Mouse (Mus musculus): ENCODE measurements around the gene Isl2.

Gene Isl2

DNA sequence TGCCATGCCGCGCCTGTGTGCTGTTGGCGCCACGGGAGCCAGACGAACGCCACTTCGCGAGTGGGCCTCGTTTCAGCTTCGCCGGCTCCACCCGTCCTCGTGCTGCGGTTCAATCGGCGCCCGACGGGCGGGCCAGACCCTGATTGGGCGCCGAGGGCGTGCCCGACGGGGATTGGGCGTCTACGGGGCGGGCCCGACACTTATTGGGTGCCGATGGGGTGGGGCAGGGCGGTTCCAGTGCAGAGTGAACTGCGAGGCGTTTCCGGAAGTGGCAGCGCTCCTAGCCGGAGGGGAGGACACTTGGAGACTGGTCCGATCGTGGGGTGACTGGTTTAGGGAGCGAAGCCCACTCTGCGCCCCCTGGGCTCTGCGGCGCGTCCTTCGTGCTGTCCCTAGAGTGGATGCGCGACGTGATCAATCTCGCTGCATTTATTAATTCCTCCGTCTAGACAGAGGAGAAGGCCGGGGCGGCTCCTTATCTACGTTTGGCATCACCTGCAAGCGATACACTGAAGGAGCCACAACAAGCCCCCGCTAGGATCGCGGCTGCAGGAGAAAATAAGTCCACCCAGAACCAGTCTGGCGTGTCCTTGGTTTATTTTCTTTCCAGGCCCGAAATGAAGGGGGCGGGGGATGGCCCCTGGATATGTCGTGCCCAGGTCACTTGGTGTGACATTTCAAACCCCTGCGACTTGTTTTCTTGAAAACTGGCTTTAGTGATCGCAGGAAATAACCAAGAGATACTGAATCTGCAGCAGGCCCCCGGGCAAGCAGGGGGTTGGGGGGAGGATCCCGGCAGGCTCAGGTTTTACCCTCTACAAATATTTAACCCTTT lies 7.9 kb downstream of the Isl2 start:
- no peak for DNase-seq (ENCODE audit: low spot score)

DNA sequence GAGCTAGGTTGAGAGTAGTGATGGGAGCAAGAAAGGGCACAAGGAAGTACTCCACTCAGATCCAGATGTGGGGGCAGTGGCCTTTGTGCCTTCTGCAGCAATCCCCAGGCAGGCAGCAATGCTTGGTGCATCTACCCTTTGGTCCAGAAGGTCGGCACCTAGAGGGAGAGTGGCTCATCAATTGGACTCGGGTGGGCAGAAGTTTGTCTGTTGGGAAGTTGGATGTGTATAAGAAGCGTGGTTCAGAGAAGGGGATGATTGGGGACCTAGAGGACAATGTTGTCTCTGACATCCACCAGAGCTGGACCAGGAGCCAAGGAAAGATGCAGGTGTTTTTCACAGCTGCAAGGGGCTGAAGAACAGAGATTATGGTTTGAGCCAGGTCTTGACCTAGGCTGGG lies 10.4 kb downstream of the Isl2 start:
- no peak for DNase-seq (ENCODE audit: low spot score)

DNA sequence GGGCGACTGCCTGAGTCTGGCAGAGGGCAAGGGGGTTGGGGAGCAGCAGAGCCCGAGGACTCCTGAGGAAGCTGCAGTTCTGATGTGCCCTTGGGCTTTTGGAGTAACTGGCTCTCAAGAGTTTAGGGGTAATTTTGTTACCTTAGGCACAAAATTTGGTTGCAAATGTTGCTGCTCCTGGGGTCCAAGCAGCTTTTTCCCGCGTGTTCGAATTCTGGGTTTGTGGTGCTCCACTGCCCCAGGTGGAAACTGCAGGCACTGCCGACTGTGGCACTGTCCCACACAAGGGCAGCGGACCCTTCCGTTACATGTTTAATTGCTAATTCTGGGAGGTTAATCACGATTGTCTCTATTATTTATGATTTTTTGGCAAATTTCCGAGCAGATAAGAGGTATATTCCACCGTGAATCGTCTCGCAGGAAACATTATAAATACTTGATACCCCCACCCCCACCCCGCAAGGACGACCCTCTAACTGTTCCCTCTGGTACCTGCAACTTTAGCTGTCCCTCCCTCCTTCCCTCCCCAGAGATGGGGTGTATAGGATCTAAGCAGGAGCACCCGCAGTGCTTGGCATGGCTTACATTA lies 10.9 kb downstream of the Isl2 start:
- no peak for DNase-seq (ENCODE audit: low spot score)

DNA sequence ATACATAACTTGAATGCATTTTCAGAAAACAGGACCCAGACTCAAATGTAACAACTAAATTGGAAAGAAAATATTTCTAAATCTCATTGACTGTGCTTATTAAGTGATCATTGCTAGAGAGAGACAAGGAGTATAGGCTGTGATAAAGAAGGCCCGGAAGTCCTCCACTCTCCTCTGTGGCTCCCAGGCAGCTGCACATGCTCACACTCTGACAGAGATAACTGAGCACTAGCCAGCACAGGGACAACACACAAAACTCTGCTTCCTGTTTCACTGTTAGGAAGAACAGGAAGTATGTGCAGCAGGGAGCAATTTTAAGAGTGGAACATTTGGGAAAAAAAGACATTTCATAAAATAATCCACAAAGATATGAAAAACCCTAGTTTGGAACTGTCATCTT lies 16.5 kb downstream of the Isl2 start:
- DNase-seq (ENCODE audit: low spot score) = no peak

DNA sequence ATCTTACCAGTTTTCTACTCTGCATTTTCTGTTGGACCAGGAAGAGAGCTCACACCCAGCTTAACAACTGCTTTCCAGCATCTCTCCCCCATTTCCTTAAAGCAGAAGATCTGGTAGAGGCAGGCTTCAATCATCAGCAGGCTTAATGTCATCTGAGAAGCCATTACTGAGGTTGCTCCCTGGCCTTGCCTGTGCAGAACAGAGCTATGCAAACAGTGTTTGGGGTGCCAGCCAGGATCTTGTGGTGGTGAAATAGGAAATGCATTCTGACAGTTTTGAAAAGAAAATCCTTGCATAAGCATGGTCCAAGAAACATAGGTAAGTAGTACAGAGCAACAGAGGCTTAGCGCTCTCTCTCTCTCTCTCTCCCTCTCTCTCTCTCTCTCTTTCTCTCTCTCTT lies 22.5 kb downstream of the Isl2 start:
- no peak for DNase-seq (ENCODE audit: low spot score)

DNA sequence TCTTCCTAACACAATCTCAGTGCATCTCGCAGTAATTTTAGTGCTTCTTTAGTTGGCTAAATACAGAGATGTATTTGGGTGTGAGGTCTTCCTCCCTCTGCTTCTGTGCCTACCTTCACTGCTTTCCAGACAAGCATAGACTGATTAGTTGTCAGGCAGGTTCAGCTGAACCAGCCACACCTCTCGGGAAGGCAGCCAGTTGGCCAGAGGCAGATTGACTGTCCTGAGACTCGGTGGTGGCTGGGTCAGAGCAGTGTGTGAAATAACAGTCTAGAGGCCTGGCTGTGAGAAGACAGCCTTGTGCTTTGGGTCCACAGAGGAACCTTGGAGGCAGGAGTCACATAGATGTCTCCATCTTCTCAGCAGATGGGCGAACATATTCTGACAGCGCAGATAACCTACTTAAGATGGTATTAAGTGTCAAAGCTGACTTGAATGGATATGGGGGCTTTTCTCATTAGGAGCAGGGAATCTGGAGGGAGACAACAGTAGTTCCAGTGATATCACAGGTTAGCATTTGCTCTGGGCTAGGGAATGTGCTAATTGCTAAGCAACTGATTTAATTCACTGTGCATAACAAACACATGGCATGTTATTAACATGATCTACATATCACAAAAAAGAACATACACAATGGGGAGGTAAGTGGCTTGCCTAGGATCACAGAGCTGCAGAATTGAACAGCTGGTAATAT lies 30.1 kb downstream of the Isl2 start:
- no peak for DNase-seq (ENCODE audit: low spot score)

DNA sequence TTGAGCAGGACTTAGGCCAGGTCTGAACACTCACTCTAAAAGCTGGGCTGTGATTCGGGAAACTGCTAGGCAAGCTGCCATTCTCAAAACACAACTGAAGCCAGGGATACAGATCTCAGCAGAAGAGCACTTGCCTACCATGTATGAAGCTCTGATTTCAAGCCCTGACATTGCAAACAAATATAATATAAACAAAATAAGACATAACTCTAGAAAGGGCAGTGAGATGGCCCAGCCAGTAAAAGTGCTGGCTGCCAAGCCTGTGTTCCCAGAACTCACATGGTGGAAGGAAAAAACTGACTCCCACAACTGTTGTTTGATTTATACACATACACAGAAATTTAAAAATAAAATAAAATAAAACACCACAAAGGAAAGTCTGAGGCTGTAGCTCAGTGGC lies 32.6 kb downstream of the Isl2 start:
- no peak for DNase-seq (ENCODE audit: low spot score)

DNA sequence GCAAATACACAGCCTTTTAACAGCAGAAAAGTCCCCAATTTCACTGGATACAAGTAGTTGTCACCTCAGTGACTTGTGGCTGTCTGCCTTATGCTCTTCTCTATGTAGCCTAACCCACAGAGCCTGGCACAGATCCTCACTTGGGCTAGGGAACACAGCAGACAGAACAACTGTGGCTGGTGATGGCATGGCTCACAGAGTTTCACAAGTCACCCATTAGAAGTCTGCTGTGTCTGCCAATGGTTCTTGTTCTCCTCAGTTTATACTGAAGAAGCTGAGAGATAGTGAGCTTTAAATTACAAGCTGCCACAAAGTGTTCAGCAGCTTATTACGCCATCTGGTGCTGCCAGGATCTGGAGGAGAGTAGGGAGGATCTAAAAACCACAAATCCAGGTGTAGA lies 38.1 kb downstream of the Isl2 start:
- no peak for DNase-seq (ENCODE audit: low spot score)

DNA sequence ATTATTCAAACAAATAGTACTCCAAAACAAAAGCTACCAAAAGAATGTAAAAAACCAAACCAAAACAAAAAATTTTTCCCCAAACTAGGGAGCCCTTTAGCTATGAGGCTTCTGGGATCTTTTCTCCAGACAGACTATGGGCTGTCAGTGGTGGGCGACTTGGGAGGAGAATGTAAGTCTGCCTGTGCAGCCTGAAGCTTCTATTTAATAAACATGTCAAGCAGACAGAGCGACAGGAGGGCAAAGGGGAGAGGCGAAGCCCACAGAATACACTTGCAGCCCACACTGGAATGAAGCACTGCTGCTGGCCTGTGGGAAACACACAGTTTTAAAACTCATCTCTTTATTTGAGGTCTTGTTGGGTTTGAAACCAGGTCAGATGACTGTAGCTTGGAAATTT lies 42.9 kb downstream of the Isl2 start:
- DNase-seq (ENCODE audit: low spot score) = no peak

DNA sequence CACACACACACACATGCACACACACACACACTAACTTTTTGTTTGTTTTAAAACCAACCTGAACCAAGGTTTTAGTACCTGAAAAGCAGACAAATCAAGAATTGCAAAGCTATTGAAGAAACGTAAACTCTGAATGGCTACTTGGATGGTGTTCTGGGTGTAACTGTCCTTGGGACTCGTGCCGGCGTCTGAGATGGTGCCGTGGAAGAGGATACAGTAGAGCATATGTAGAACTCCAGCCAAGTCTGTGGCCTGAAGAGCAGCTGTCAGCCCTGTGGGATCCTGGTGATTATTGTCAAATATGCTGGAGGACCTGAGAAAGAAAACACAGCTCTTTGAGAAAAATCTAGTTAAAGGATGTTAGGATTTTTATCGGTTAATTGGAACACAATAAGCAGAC lies 47.7 kb downstream of the Isl2 start:
- no peak for DNase-seq (ENCODE audit: low spot score)

Measured in c-Kit-positive CD71-positive TER-119-positive erythroid progenitor cells, embryonic 14.5 days (primary cell).